Mouse (Mus musculus) embryo, embryonic 10.5 days (tissue): Measurements from ENCODE around the gene Aloxe3.
"Not testable (repeated sequence)": the region's sequence is repeated elsewhere in the genome, so short reads cannot be mapped to it uniquely, and the experiment has no call there.

Experiments used
- DNase-seq: peaks from one replicate; pipeline ENCODE4 v3.0.0-alpha.2; 2015; ENCODE audit warnings: low spot score

Gene Aloxe3

GRCm38 (mm10) chr11:69125852-69125918 is at the start of gene Aloxe3:
TSS of gene Aloxe3 (plus strand) at chr11:69125896.
- no peak for DNase-seq

- DNase-seq: no peak
Measured at GRCm38 (mm10) chr11:69076572-69076971, 49.1 kb upstream of the Aloxe3 start.

GRCm38 (mm10) chr11:69077316-69077715 is 48.4 kb upstream of the Aloxe3 start:
- no peak for DNase-seq

- no peak for DNase-seq
Measured at GRCm38 (mm10) chr11:69078041-69078440, 47.7 kb upstream of the Aloxe3 start.

GRCm38 (mm10) chr11:69078805-69079438 is 46.8 kb upstream of the Aloxe3 start:
- peak; percentile 35 for DNase-seq

GRCm38 (mm10) chr11:69080102-69080854 is 45.4 kb upstream of the Aloxe3 start:
- no peak for DNase-seq

GRCm38 (mm10) chr11:69080855-69081222 is 44.9 kb upstream of the Aloxe3 start:
- DNase-seq: no peak

- no peak for DNase-seq
Measured at GRCm38 (mm10) chr11:69081613-69082012, 44.1 kb upstream of the Aloxe3 start.

- DNase-seq: no peak
Measured at GRCm38 (mm10) chr11:69085608-69086007, 40.1 kb upstream of the Aloxe3 start.

GRCm38 (mm10) chr11:69086390-69086789 is 39.3 kb upstream of the Aloxe3 start:
- no peak for DNase-seq

- no peak for DNase-seq
Measured at GRCm38 (mm10) chr11:69087082-69087481, 38.6 kb upstream of the Aloxe3 start.

- no peak for DNase-seq
Measured at GRCm38 (mm10) chr11:69087597-69087996, 38.1 kb upstream of the Aloxe3 start.

- DNase-seq: peak; percentile 94
Measured at GRCm38 (mm10) chr11:69088103-69088855, 37.4 kb upstream of the Aloxe3 start, which contains the start of gene Vamp2. TSS of gene Vamp2 (plus strand) at chr11:69088490.

- no peak for DNase-seq
Measured at GRCm38 (mm10) chr11:69088856-69089615, 36.7 kb upstream of the Aloxe3 start.

- DNase-seq: no peak
Measured at GRCm38 (mm10) chr11:69089616-69090290, 35.9 kb upstream of the Aloxe3 start.

- no peak for DNase-seq
Measured at GRCm38 (mm10) chr11:69090367-69090766, 35.3 kb upstream of the Aloxe3 start.

- no peak for DNase-seq
Measured at GRCm38 (mm10) chr11:69091566-69092385, 33.9 kb upstream of the Aloxe3 start.

GRCm38 (mm10) chr11:69092386-69092751 is 33.3 kb upstream of the Aloxe3 start:
- peak; percentile 86 for DNase-seq

- no peak for DNase-seq
Measured at GRCm38 (mm10) chr11:69092871-69093270, 32.8 kb upstream of the Aloxe3 start.

- not testable (repeated sequence) for DNase-seq
Measured at GRCm38 (mm10) chr11:69093856-69094255, 31.8 kb upstream of the Aloxe3 start.

- DNase-seq: peak; percentile 100
Measured at GRCm38 (mm10) chr11:69094697-69095429, 30.8 kb upstream of the Aloxe3 start, which contains the start of gene Per1. TSS of gene Per1 (plus strand) at chr11:69095217.
